Mouse (Mus musculus): ENCODE measurements around the gene Zfp2. TPM values are rescaled to one million over a fixed set of nuclear protein-coding genes. Genes with fewer than 3 reads are reported as not detected.

The Zfp2 gene
- polyA plus RNA-seq (2016; fragmentation: Nextera tagmentation; extraction: Ambion mirVana): 3.1 and 3.3 TPM in 2 replicates

DNA sequence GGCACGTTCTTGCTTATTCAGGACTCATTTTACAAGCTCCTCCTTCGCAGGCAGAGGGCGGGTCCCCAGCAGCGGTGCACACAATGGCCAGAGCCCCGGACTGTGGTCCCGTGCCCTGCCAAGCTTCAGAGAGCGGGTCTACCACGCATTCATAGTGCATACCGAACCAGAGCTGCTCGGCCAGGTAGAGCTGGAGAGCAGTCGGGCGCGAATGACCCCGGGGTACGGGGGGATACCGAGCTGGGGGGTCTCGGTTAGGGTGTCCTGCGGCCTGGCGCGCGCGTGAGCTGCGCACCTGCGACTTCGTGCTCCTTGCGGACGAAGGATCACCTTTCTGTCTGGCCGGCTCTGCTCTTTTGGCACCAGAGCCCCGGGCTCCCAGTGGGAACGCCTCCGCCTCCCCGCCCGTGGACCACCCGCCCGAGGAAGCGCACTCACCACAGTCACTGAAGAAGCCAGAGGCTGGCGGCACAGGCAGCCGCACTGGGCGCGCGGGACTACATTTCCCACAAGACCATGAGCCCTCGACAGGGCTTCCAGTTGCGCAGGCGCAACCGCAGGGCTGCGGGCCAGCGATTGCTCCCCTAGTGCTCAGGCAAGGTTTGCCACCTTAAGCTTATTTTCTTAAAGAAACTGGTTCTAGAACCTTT is at the start of gene Zfp2:
Gene Zfp2 (minus strand): TSS at position 495 of the 650 bp plus-strand sequence.
- peak within 1 kb of the TSS; percentile 30; the same call in 1 of the 2 replicates for H3K27ac ChIP-seq
- H3K9me3 ChIP-seq (replicated peaks): no peaks in the 10 kb centered on the region
- no peaks in the 10 kb centered on the region for H3K27me3 ChIP-seq (replicated peaks)
- peak within 1 kb of the TSS; percentile 81 for H3K4me2 ChIP-seq
- H3K9ac ChIP-seq: peak within 1 kb of the TSS; percentile 72
- H3K4me1 ChIP-seq: 0 out of 2 replicates have a peak, but pooled peaks cover 7% of the 10 kb centered on the region
- peaks cover 14% of the 10 kb centered on the region for H3K36me3 ChIP-seq
- under 1% methylated on average over 47 of the region's 47 CpGs for WGBS (ENCODE audit: insufficient replicate concordance)
- peak; percentile 95 for ATAC-seq
- H3K4me3 ChIP-seq: peak within 1 kb of the TSS; percentile 77

DNA sequence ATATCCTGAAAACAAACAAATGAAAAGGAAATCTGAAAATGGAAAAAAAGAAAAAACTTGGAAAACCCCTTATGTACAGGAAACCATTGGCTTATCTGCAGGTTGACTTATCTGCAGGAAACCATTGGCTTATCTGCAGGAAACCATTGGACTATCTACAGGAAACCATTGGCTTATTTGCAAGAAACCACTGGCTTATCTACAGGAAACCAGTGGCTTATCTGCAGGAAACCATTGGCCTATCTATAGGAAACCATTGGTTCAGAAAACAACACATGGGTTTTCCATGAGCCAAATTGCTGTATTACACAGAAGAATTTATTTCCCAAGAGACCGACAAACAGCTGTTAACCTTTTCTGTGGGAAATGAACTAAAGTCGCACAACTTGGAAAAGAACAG is 48.9 kb upstream of the Zfp2 start:
- Histone ChIP-seq H3K27me3 (replicated peaks) (0 out of 2 replicates have a peak, but pooled peaks cover 3% of the 10 kb centered on the region), H3K9ac (no peak overlapping the region), H3K36me3 (no peaks in the 10 kb centered on the region), H3K4me3 (no peak overlapping the region), H3K4me2 (no peak overlapping the region), H3K9me3 (replicated peaks) (no peaks in the 10 kb centered on the region), H3K27ac (no peak overlapping the region), H3K4me1 (no peaks in the 10 kb centered on the region)
- no peak for ATAC-seq
- WGBS (ENCODE audit: insufficient replicate concordance): 35% methylated on average over 2 of the region's 2 CpGs

DNA sequence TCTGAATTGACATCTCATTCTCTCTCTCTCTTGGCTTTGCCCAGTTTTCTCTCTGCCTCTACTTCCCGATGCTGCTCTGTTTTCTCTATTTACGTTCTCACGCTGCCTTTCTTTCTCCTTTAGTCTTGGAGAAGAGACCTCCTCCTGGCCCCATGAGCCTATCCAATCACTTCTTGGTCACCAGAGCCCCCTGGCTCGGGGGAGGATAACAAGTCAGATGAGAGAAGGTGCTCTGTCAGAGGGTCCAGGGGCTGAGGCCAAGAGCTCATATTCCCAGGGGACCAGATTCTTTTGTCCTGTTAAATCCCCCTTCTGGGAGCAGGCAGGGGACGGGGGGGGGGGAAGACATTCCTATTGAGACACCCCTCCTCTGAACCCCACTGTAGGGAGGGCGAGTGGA is 37.7 kb upstream of the Zfp2 start, which contains the start of gene Prop1:
Gene Prop1 (minus strand): TSS at position 101 of the 400 bp plus-strand sequence.
- H3K9ac ChIP-seq: no peak within 1 kb of the TSS
- 61% methylated on average over 6 of the region's 6 CpGs for WGBS (ENCODE audit: insufficient replicate concordance)
- H3K36me3 ChIP-seq: no peaks in the 10 kb centered on the region
- H3K27ac ChIP-seq: no peak within 1 kb of the TSS
- no peak within 1 kb of the TSS for H3K4me3 ChIP-seq
- no peak for ATAC-seq
- H3K4me1 ChIP-seq: no peaks in the 10 kb centered on the region
- no peaks in the 10 kb centered on the region for H3K9me3 ChIP-seq (replicated peaks)
- no peak within 1 kb of the TSS for H3K4me2 ChIP-seq
- H3K27me3 ChIP-seq (replicated peaks): no peaks in the 10 kb centered on the region; the same call in 1 of the 2 replicates

DNA sequence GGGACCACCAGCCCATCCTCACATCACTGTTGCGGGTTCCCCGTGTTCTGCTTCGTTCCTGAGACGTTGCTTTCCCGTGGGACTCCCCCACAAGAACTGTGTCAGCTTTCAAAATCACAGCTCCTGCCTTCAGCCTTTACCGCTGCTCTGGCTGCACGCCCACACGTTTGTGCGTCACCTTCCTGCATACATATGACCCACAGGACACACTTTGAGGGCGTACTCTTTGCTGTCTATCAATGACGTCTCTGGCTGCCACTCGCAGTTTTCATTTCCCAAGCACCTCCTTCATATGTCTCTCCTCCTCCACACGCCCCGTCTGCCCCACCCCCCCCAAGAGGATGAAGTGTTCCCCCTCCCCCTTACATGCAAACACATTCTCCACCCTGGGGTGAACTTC is 36.3 kb upstream of the Zfp2 start:
- H3K9me3 ChIP-seq (replicated peaks): no peaks in the 10 kb centered on the region
- H3K27me3 ChIP-seq (replicated peaks): no peaks in the 10 kb centered on the region; the same call in 1 of the 2 replicates
- H3K27ac ChIP-seq: no peak overlapping the region
- H3K4me3 ChIP-seq: no peak overlapping the region
- WGBS (ENCODE audit: insufficient replicate concordance): 68% methylated on average over 14 of the region's 14 CpGs
- H3K4me2 ChIP-seq: no peak overlapping the region
- no peak overlapping the region for H3K9ac ChIP-seq
- ATAC-seq: no peak
- H3K36me3 ChIP-seq: no peaks in the 10 kb centered on the region
- H3K4me1 ChIP-seq: no peaks in the 10 kb centered on the region

DNA sequence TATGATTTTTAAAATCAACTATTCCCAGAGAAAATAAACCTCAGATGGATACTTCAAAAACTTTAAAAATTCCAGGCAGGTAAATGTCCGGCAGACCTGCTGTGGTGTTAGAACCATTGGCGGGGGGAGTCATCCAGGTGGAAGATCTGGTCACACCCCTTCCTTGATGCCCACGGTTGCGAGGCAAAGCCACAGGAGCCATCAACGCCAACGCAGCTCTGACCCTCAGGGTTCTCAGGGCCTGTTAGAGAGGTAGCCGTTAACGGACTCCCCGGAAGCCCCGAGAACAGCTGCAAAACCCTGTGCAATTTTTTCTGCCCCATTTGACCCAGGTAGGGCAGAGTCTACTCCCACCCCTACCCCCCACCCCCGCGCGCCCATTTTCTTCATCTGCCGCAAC is 27.5 kb upstream of the Zfp2 start, which contains the start of gene 4933414I15Rik:
Gene 4933414I15Rik (minus strand): TSS at position 260 of the 400 bp plus-strand sequence.
- no peak within 1 kb of the TSS for H3K4me3 ChIP-seq
- no peak within 1 kb of the TSS for H3K4me2 ChIP-seq
- H3K27me3 ChIP-seq (replicated peaks): peaks cover 4% of the 10 kb centered on the region
- H3K9me3 ChIP-seq (replicated peaks): no peaks in the 10 kb centered on the region
- no peaks in the 10 kb centered on the region for H3K4me1 ChIP-seq
- no peak within 1 kb of the TSS for H3K27ac ChIP-seq
- 67% methylated on average over 14 of the region's 14 CpGs for WGBS (ENCODE audit: insufficient replicate concordance)
- no peaks in the 10 kb centered on the region for H3K36me3 ChIP-seq
- no peak within 1 kb of the TSS for H3K9ac ChIP-seq
- no peak for ATAC-seq

DNA sequence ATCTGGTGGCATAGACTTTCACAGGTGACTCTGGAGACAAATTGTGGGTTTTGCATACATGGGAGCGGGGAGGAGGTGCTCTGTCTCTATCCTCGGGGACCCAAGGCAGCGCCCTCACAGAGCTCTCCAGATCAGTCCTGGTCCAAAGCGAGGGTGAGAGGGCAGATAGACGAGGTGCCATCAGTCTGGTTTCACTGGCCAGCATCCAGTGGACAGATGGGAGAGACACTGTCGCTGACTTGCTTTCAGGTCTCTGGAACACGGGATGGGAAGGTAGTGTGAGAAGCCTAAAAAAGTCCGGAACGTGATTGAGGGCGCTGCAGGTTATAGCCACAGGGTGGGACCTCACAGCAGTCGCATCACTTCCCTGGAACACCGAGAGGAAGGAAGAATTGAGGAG is 26.4 kb upstream of the Zfp2 start:
- Histone ChIP-seq H3K4me1 (no peaks in the 10 kb centered on the region), H3K4me2 (no peak overlapping the region), H3K36me3 (no peaks in the 10 kb centered on the region), H3K9ac (no peak overlapping the region), H3K4me3 (no peak overlapping the region), H3K27me3 (replicated peaks) (peaks cover 4% of the 10 kb centered on the region), H3K9me3 (replicated peaks) (no peaks in the 10 kb centered on the region), H3K27ac (no peak overlapping the region)
- 47% methylated on average over 12 of the region's 12 CpGs for WGBS (ENCODE audit: insufficient replicate concordance)
- no peak for ATAC-seq

DNA sequence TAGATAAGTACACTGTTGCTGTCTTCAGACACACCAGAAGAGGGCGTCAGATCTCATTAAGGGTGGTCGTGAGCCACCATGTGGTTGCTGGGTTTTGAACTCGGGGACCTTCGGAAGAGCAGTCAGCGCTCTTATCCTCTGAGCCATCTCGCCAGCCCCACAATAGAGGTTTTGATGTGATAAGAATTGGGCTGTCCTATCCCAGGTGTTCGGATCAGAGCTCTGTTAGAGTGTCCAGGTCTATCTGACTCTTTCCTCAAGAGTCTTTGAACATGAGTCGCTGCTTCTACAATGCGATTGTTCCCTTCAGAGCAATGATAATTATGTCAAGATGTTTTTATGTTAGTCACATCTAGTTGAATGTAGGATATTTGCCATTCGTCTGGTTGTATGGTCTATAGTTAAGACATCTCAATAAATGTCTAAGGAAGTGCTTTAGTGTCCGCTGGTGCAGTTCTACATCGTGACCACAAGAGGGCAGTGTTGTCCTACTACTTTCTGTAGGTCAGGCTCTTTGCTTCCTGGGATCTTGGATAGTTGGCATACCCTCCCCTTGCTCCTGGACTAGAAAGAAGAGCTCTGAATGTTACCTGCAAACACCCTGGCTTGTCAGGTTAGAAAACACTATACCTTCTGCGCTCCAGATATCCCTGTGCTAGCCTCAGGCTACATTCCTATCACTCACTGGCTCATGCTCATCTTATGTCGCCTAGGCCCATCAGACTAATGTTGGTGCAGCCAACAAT is 23.8 kb upstream of the Zfp2 start:
- Histone ChIP-seq H3K36me3 (no peaks in the 10 kb centered on the region), H3K4me1 (no peaks in the 10 kb centered on the region), H3K9ac (no peak overlapping the region), H3K4me2 (no peak overlapping the region), H3K9me3 (replicated peaks) (no peaks in the 10 kb centered on the region), H3K4me3 (no peak overlapping the region), H3K27ac (no peak overlapping the region), H3K27me3 (replicated peaks) (peaks cover 4% of the 10 kb centered on the region)
- 29% methylated on average over 14 of the region's 14 CpGs for WGBS (ENCODE audit: insufficient replicate concordance)
- no peak for ATAC-seq

DNA sequence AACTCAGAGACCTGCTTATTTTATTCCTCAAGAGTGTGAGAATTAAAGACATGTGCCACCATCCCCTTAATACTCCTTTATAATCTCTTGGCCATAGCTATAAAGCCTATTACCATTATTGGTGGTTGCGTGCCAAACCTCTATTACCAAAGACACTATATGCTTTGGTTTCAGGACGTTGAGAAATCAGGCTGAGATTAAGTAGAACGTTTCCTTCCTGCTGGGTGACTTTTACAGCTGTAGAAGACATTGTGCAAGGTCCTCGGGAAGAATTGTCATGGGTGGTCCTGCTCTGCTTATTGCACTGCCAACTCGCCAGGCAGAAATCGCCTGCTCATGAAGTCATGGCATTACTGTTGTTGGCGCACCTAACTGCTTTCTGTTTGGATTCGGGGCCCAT is 22.5 kb upstream of the Zfp2 start:
- H3K9ac ChIP-seq: no peak overlapping the region
- WGBS (ENCODE audit: insufficient replicate concordance): 60% methylated on average over 8 of the region's 8 CpGs

DNA sequence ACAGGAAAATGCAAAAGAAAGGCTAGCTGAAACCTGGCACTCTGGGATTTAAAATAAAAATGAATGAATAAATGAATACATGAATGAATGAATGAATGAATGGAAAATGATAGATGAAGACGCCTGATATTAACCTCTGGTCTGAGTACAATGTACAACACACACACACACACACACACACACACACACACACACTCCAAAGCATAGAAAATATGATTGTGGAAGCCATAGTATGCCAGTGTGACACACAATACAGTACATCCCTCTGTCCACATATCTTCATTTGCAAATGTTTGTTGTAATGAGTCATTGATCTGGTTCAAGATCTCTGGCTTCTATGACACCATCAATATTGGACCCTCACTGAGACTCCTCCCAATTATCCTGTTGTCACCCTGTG is 16.1 kb upstream of the Zfp2 start:
- H3K4me2 ChIP-seq: peak overlapping the region; percentile 87
- 0 out of 2 replicates have a peak overlapping the region, but pooled peaks have one; percentile 64 for H3K9ac ChIP-seq
- no peak for ATAC-seq
- H3K9me3 ChIP-seq (replicated peaks): no peaks in the 10 kb centered on the region
- WGBS (ENCODE audit: insufficient replicate concordance): 37% methylated on average over 1 of the region's 1 CpGs
- H3K27ac ChIP-seq: no peak overlapping the region
- H3K36me3 ChIP-seq: no peaks in the 10 kb centered on the region
- H3K4me1 ChIP-seq: peaks cover 12% of the 10 kb centered on the region
- 0 out of 2 replicates have a peak overlapping the region, but pooled peaks have one; percentile 60 for H3K4me3 ChIP-seq
- H3K27me3 ChIP-seq (replicated peaks): peaks cover 27% of the 10 kb centered on the region

More for the DNA sequence above, 22.5 kb upstream of the Zfp2 start:
- Histone ChIP-seq H3K27ac (no peak overlapping the region), H3K36me3 (no peaks in the 10 kb centered on the region), H3K4me1 (no peaks in the 10 kb centered on the region), H3K27me3 (replicated peaks) (peaks cover 4% of the 10 kb centered on the region), H3K4me2 (no peak overlapping the region), H3K9me3 (replicated peaks) (no peaks in the 10 kb centered on the region), H3K4me3 (no peak overlapping the region)
- no peak for ATAC-seq

DNA sequence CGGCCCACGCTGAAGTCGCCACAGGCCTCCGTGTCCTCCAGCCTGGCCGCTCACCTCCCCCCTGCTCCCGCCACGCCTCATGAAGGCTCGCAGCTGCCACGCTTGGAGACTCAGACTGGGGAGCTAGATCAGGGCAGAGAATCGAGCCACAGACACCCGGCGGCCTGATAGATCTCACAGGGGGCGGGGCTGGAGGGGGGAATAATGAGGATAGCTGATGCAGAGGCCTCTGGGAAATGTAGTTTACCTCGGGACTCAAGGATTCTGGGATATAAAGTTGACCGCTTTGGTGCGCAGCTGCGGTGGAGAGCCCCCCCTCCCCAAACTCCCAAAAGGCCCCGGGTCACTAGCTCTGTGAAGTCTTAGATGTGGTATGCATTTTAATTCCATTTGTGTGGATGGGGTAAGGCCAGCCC is 15.5 kb upstream of the Zfp2 start, which contains the start of gene Zfp354b:
Gene Zfp354b (minus strand): TSS at position 183 of the 416 bp plus-strand sequence.
- H3K9me3 ChIP-seq (replicated peaks): no peaks in the 10 kb centered on the region
- no peak within 1 kb of the TSS for H3K27ac ChIP-seq
- H3K4me2 ChIP-seq: peak within 1 kb of the TSS; percentile 87
- H3K4me3 ChIP-seq: peak within 1 kb of the TSS; percentile 60
- no peaks in the 10 kb centered on the region for H3K36me3 ChIP-seq
- peaks cover 12% of the 10 kb centered on the region for H3K4me1 ChIP-seq
- ATAC-seq: peak; percentile 86
- peaks cover 27% of the 10 kb centered on the region for H3K27me3 ChIP-seq (replicated peaks)
- peak within 1 kb of the TSS; percentile 64 for H3K9ac ChIP-seq
- WGBS (ENCODE audit: insufficient replicate concordance): under 1% methylated on average over 18 of the region's 18 CpGs

DNA sequence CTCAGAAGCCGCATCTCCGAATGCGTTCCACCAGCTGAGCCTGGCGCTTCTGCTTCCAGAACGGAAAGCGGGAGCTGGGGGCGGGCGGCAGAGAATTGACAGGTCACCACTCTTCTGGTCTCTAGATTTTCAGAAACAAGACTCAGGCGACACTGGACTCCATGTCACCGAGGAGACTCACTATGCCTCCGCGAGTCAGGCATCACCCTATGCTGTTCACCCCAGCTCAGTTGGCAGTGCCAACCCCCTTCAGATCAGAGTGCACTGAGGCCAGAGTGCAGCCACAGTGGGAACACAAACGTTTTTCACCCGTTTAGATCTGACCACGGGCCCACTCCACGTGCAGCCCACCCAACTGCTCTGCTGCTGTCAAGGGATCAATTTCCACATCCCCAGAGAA is 15.1 kb upstream of the Zfp2 start:
- H3K27ac ChIP-seq: no peak overlapping the region
- no peaks in the 10 kb centered on the region for H3K9me3 ChIP-seq (replicated peaks)
- H3K9ac ChIP-seq: peak overlapping the region; percentile 64
- no peaks in the 10 kb centered on the region for H3K36me3 ChIP-seq
- 1% methylated on average over 16 of the region's 16 CpGs for WGBS (ENCODE audit: insufficient replicate concordance)
- ATAC-seq: peak; percentile 57
- peaks cover 12% of the 10 kb centered on the region for H3K4me1 ChIP-seq
- peaks cover 27% of the 10 kb centered on the region for H3K27me3 ChIP-seq (replicated peaks)
- H3K4me2 ChIP-seq: peak overlapping the region; percentile 87
- peak overlapping the region; percentile 60 for H3K4me3 ChIP-seq

DNA sequence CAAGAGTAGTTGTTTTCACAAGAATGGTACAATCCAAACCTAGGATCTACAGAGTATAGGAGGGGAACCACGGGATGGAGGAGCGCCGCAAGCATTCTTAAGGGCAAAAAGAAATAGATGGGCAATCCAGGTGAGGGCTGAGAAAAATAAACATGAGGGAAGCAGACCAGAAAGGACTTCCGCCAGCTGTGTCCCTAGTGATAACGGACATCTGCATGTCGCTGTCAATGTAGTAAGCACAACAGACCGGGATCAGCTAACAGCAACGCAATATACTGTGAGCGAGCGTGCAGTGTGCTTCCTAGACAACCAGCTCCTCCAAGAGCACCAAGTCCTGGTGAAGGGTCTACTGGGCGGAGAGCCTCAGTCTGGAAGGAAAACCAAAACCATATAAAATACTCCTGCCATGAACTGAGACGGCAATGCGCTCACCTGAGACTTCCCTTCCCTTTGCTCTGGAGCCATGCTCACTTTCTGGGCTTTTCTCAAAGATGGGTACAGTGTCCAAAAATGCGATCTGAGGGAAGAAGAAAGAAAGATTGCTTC is 14.6 kb upstream of the Zfp2 start:
- no peak for ATAC-seq
- peak overlapping the region; percentile 60 for H3K4me3 ChIP-seq
- H3K4me2 ChIP-seq: peak overlapping the region; percentile 87
- no peaks in the 10 kb centered on the region for H3K36me3 ChIP-seq
- H3K9me3 ChIP-seq (replicated peaks): no peaks in the 10 kb centered on the region
- H3K4me1 ChIP-seq: peaks cover 12% of the 10 kb centered on the region
- H3K9ac ChIP-seq: peak overlapping the region; percentile 64
- H3K27ac ChIP-seq: no peak overlapping the region
- 13% methylated on average over 14 of the region's 14 CpGs for WGBS (ENCODE audit: insufficient replicate concordance)
- peaks cover 30% of the 10 kb centered on the region for H3K27me3 ChIP-seq (replicated peaks)
